Mouse (Mus musculus) ES-E14 (cell line): Measurements from ENCODE around the gene Atg4a-ps. TPM values are rescaled to one million over a fixed set of nuclear protein-coding genes. Genes with fewer than 3 reads are reported as not detected.

Experiments used
- DNase-seq: peaks from one replicate; pipeline ENCODE4 v3.0.0-alpha.2; 2013; ENCODE audit warnings: low read depth, low spot score
- H3K27ac ChIP-seq: 2 replicates; pipeline ENCODE4 v1.5.1; 2012; ENCODE audit warnings: low read depth, mild to moderate bottlenecking, low read length, moderate library complexity, mixed read lengths; ENCODE audit not compliant: poor library complexity, insufficient read depth, severe bottlenecking
- H3K36me3 ChIP-seq: 2 replicates; pipeline ENCODE4 v1.6.1; 2012; ENCODE audit warnings: mild to moderate bottlenecking, low read length, moderate library complexity, mixed read lengths; ENCODE audit not compliant: control insufficient read depth, poor library complexity, insufficient read depth, severe bottlenecking
- H3K4me1 ChIP-seq, 2 experiments: fragments of 150-350 bp in 1 of 2; sonication (generic) in 1 of 2; 2 replicates each; pipeline ENCODE4 v1.6.1; 2012; ENCODE audit warnings: low read length in 2 of 2, mild to moderate bottlenecking in 1 of 2, mixed read lengths in 1 of 2; ENCODE audit not compliant: control insufficient read depth in 2 of 2, insufficient read depth in 2 of 2, poor library complexity in 1 of 2
- H3K4me3 ChIP-seq, 2 experiments: fragments of 150-350 bp in 1 of 2; sonication (generic) in 1 of 2; 2 replicates each; pipeline ENCODE4 v1.5.1; 2012; ENCODE audit warnings: low read length in 2 of 2, low read depth in 1 of 2, mild to moderate bottlenecking in 1 of 2, mixed read lengths in 1 of 2; ENCODE audit not compliant: insufficient read depth in 1 of 2, poor library complexity in 1 of 2, severe bottlenecking in 1 of 2
- H3K9ac ChIP-seq: 2 replicates; pipeline ENCODE4 v1.6.1; 2012; ENCODE audit warnings: low read depth, mild to moderate bottlenecking, low read length, mixed read lengths; ENCODE audit not compliant: poor library complexity, insufficient read depth, severe bottlenecking
- H3K9me3 ChIP-seq: fragments of 150-350 bp; sonication (generic); 2 replicates; pipeline ENCODE4 v1.6.1; 2012; ENCODE audit warnings: low read depth, mild to moderate bottlenecking, low read length; ENCODE audit not compliant: control insufficient read depth, insufficient read depth
- CHD2 ChIP-seq: IDR thresholded peaks from 2 replicates; pipeline ENCODE4 v1.6.1; 2014; ENCODE audit warnings: mild to moderate bottlenecking, low read depth, low read length, inconsistent platforms
- HCFC1 ChIP-seq: IDR thresholded peaks from 2 replicates; pipeline ENCODE4 v1.6.1; 2012; ENCODE audit warnings: low read length, inconsistent platforms, borderline replicate concordance; ENCODE audit not compliant: insufficient read depth
- MAFK ChIP-seq: IDR thresholded peaks from 2 replicates; pipeline ENCODE4 v1.6.1; 2014; ENCODE audit warnings: mild to moderate bottlenecking, low read depth, low read length, inconsistent platforms; ENCODE audit not compliant: insufficient read depth
- ZC3H11A ChIP-seq: IDR thresholded peaks from 2 replicates; pipeline ENCODE4 v1.6.1; 2012; ENCODE audit warnings: low read depth, mild to moderate bottlenecking, inconsistent platforms, low read length, borderline replicate concordance
- ZNF384 ChIP-seq: IDR thresholded peaks from 2 replicates; pipeline ENCODE4 v1.6.1; 2012; ENCODE audit warnings: low read depth, low read length, inconsistent platforms
- in situ Hi-C, 2 experiments: fragments of 600-800 bp; cut with MboI; formaldehyde crosslinking; loops; one replicate each; pipeline ENCODE4 v1.15.1; 2025; ENCODE audit warnings: low sequenced_read_pairs in 2 of 2, inconsistent platforms in 1 of 2; ENCODE audit not compliant: unreplicated experiment in 2 of 2
- total RNA-seq: library from RNA; depleted of rRNA; stranded (reverse); fragments of 300-350 nt; gene quantifications from 2 replicates; pipeline ENCODE4 v1.2.3, GENCODE M21; 2012

The Atg4a-ps gene
- total RNA-seq, 1 experiment: 0.18 TPM

DNA sequence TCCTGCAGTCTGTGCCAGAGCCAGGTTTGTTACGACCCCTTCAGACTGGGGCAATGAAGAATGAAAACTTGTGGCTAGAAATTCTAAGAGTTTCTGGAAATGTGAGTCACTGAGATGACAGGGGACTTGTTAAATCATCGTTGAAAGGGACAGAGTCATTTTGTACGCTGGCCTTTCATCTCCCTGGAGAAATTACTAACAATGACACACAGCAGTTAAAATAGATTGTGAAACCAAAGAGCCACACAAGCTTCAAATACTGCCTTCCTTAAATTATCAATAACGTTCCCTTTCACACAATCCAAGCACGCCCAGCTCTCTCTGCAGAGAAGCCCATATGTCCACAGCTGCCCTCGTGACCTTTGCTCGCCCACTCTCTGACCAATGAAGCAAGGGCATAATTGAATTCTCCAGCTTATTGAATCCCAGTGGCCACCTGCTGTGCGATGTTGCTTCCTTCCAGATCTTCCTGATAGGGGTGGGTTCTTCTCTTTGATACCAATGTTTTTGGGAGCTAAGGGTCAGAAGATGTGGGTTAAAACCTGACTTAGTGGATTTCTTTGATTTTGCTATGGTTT lies 5.6 kb downstream of the Atg4a-ps start:
- Histone ChIP-seq H3K4me1 (peaks cover 0 to 2% of the 10 kb centered on the region in 2 experiments; a peak in 2 of 4 replicates), H3K36me3 (no peaks in the 10 kb centered on the region), H3K4me3 (no peak overlapping the region), H3K9ac (no peak overlapping the region), H3K9me3 (no peaks in the 10 kb centered on the region), H3K27ac (no peak overlapping the region)
- in situ Hi-C loops: no loop called here
- TF ChIP-seq MAFK: no peak
- TF ChIP-seq HCFC1: no peak
- no peak for TF ChIP-seq CHD2
- no peak for TF ChIP-seq ZC3H11A
- no peak for TF ChIP-seq ZNF384
- no peak for DNase-seq

DNA sequence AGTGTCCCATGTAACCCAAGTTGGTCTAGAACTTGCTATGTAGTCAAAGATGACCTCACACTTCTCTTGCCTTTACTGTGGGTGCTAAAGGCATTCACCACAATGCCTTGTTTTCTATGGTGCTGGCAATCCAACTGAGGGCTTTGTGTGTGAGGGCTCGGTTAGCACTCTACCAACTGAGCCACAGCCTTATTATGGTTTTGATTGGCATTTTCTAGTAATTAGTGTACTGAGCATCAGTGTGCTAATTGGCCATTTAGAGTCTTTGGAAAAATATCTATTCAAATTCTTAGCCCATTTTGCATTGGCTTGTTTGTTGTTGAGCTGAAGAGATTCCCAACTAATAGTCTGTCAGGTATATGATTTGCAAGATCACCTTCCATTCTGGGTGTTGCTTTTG lies 8.2 kb downstream of the Atg4a-ps start:
- Histone ChIP-seq H3K4me1 (peaks cover 0 to 2% of the 10 kb centered on the region in 2 experiments; a peak in 2 of 4 replicates), H3K36me3 (no peaks in the 10 kb centered on the region), H3K4me3 (no peak overlapping the region), H3K27ac (no peak overlapping the region), H3K9ac (no peak overlapping the region), H3K9me3 (no peaks in the 10 kb centered on the region)
- no peak for DNase-seq
- TF ChIP-seq MAFK (no peak), CHD2 (no peak), ZNF384 (no peak)
- in situ Hi-C loops: no loop called here

DNA sequence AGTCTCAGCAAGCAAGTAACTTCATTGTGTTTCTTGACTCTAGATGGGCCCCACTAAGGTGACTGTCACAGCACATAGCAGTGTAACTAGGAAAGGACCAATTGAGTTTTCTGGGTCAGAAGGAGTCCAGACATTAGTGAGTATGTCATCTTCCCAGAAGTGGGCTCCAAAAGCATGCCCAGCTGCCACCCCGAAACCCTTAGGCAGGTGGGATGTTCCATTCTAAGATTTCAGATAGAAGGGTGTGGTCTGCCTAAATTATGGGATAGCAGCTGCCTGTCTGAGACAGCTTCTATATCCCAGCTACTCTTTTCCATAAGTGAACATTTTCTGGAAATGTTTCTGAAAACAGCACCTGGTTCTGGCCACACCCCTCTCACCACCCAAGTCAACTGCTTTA lies 11.6 kb downstream of the Atg4a-ps start:
- H3K9ac ChIP-seq: no peak overlapping the region
- H3K36me3 ChIP-seq: no peaks in the 10 kb centered on the region
- no peak overlapping the region for H3K27ac ChIP-seq
- H3K9me3 ChIP-seq: no peaks in the 10 kb centered on the region
- no peak overlapping the region for H3K4me3 ChIP-seq
- H3K4me1 ChIP-seq: no peaks in the 10 kb centered on the region
- TF ChIP-seq HCFC1 (no peak), CHD2 (no peak), ZC3H11A (no peak), ZNF384 (no peak), MAFK (no peak)
- in situ Hi-C loops: loop anchor here in 1 of 2 experiments (5.0 kb wide), 1 partner anchor 103 kb away; the partner anchor contains the start of genes Gm10964 and Olfml3
- DNase-seq: no peak

DNA sequence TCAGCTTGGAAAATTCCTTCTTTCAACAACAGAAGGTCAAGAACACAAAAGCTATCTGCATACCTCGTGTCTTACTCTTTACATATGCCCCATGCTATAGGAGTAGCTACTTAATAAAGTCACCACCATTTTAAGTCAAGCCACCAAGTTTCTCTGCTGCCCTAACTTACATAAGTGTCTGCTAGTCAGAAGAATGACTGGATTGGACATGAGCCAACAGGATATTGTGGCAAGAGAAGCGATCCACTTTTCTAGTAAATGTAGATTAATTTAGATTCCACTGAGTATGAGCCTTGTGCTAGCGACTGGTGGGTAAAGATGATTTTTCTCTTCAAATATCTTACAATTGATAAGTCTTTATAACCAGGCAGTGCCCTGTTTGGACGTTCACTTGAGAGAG lies 12.0 kb downstream of the Atg4a-ps start:
- Histone ChIP-seq H3K27ac (no peak overlapping the region), H3K4me3 (no peak overlapping the region), H3K9me3 (no peaks in the 10 kb centered on the region), H3K36me3 (no peaks in the 10 kb centered on the region), H3K9ac (no peak overlapping the region), H3K4me1 (no peaks in the 10 kb centered on the region)
- in situ Hi-C loops: loop anchor here in 1 of 2 experiments (5.0 kb wide), 1 partner anchor 103 kb away; the partner anchor contains the start of genes Gm10964 and Olfml3
- TF ChIP-seq ZC3H11A (no peak), ZNF384 (no peak), CHD2 (no peak), HCFC1 (no peak), MAFK (no peak)
- DNase-seq: no peak

DNA sequence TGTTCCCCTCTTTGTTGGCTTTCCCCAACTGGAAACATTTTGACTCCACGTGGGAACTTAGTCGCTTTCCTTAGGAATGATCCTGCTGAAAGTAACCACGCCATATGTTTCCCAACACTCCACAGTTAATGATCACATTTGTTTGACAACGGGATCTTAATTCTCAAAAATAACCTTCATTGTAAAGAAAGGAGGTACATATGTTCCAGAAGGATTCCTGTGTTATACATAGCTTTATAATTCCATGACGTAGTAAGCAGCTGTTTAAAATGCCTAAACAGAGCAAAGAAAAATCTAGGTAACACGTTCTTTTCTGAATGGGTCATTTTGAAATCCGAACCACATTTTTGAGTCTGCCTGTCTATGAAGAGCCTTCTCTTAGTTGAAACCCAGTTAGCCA lies 12.7 kb downstream of the Atg4a-ps start:
- no peak for DNase-seq
- no peaks in the 10 kb centered on the region for H3K36me3 ChIP-seq
- H3K4me1 ChIP-seq: no peaks in the 10 kb centered on the region
- H3K9me3 ChIP-seq: no peaks in the 10 kb centered on the region
- H3K9ac ChIP-seq: no peak overlapping the region
- TF ChIP-seq HCFC1 (no peak), ZC3H11A (no peak), MAFK (no peak), CHD2 (no peak), ZNF384 (no peak)
- H3K27ac ChIP-seq: no peak overlapping the region
- in situ Hi-C loops: loop anchor here in 1 of 2 experiments (5.0 kb wide), 1 partner anchor 104 kb away; the partner anchor contains the start of genes Gm10964 and Olfml3
- no peak overlapping the region for H3K4me3 ChIP-seq
